Mouse (Mus musculus): Measurements from ENCODE around the gene Mrgpra3.

The Mrgpra3 gene

GRCm38 (mm10) chr7:47601272-47601671 is at the start of gene Mrgpra3:
TSS of gene Mrgpra3 (minus strand) at chr7:47601372.
- DNase-seq (ENCODE audit: low spot score in 2 of 2): no peak
